Mouse (Mus musculus): ENCODE data around the gene Fez2. TPM values are rescaled to one million over a fixed set of nuclear protein-coding genes. Genes with fewer than 3 reads are reported as not detected.

Fez2 gene
- total RNA-seq, 2 experiments from 2014 or later, result 31.6 to 34.4 TPM

- DNase-seq (ENCODE audit: extremely low spot score in 1 of 2, low spot score in 1 of 2), result no peak
These were observed 8.1 kb downstream of the Fez2 start for GRCm38 (mm10) chr17:78409900-78410299.

GRCm38 (mm10) chr17:78408386-78408785 lies 9.6 kb downstream of the Fez2 start:
- DNase-seq (ENCODE audit: extremely low spot score in 1 of 2, low spot score in 1 of 2), result no peak

GRCm38 (mm10) chr17:78407581-78407980 lies 10.4 kb downstream of the Fez2 start:
- no peak for DNase-seq (ENCODE audit: extremely low spot score in 1 of 2, low spot score in 1 of 2)

- DNase-seq (ENCODE audit: extremely low spot score in 1 of 2, low spot score in 1 of 2), result no peak
These were observed 11.1 kb downstream of the Fez2 start for GRCm38 (mm10) chr17:78406854-78407253.

- no peak for DNase-seq (ENCODE audit: extremely low spot score in 1 of 2, low spot score in 1 of 2)
These were observed 12.6 kb downstream of the Fez2 start for GRCm38 (mm10) chr17:78405336-78405735.

GRCm38 (mm10) chr17:78403804-78404203 lies 14.1 kb downstream of the Fez2 start:
- DNase-seq (ENCODE audit: extremely low spot score in 1 of 2, low spot score in 1 of 2), result no peak

- no peak for DNase-seq (ENCODE audit: extremely low spot score in 1 of 2, low spot score in 1 of 2)
These were observed 14.7 kb downstream of the Fez2 start for GRCm38 (mm10) chr17:78403229-78403628.

- DNase-seq (ENCODE audit: extremely low spot score in 1 of 2, low spot score in 1 of 2), result no peak
These were observed 15.8 kb downstream of the Fez2 start for GRCm38 (mm10) chr17:78402174-78402573.

GRCm38 (mm10) chr17:78401713-78402112 lies 16.2 kb downstream of the Fez2 start:
- DNase-seq (ENCODE audit: extremely low spot score in 1 of 2, low spot score in 1 of 2), result no peak

- no peak for DNase-seq (ENCODE audit: extremely low spot score in 1 of 2, low spot score in 1 of 2)
These were observed 16.6 kb downstream of the Fez2 start for GRCm38 (mm10) chr17:78401311-78401710.

- DNase-seq (ENCODE audit: extremely low spot score in 1 of 2, low spot score in 1 of 2), result no peak
These were observed 17.7 kb downstream of the Fez2 start for GRCm38 (mm10) chr17:78400130-78400840.

- no peak for DNase-seq (ENCODE audit: extremely low spot score in 1 of 2, low spot score in 1 of 2)
These were observed 25.4 kb downstream of the Fez2 start for GRCm38 (mm10) chr17:78392401-78393087.

- DNase-seq (ENCODE audit: extremely low spot score in 1 of 2, low spot score in 1 of 2), result no peak
These were observed 28.4 kb downstream of the Fez2 start for GRCm38 (mm10) chr17:78389573-78389972.

GRCm38 (mm10) chr17:78388101-78388847 lies 29.7 kb downstream of the Fez2 start:
- no peak for DNase-seq (ENCODE audit: extremely low spot score in 1 of 2, low spot score in 1 of 2)

- no peak for DNase-seq (ENCODE audit: extremely low spot score in 1 of 2, low spot score in 1 of 2)
These were observed 30.3 kb downstream of the Fez2 start for GRCm38 (mm10) chr17:78387665-78388064.

- DNase-seq (ENCODE audit: extremely low spot score in 1 of 2, low spot score in 1 of 2), result no peak
These were observed 35.6 kb downstream of the Fez2 start for GRCm38 (mm10) chr17:78382321-78382720.

- DNase-seq (ENCODE audit: extremely low spot score in 1 of 2, low spot score in 1 of 2), result no peak
These were observed 38.2 kb downstream of the Fez2 start for GRCm38 (mm10) chr17:78379730-78380245.

GRCm38 (mm10) chr17:78379079-78379729 lies 38.7 kb downstream of the Fez2 start:
- DNase-seq (ENCODE audit: extremely low spot score in 1 of 2, low spot score in 1 of 2), result no peak

GRCm38 (mm10) chr17:78376587-78376986 lies 41.4 kb downstream of the Fez2 start:
- no peak for DNase-seq (ENCODE audit: extremely low spot score in 1 of 2, low spot score in 1 of 2)

GRCm38 (mm10) chr17:78374756-78375155 lies 43.2 kb downstream of the Fez2 start:
- DNase-seq (ENCODE audit: extremely low spot score in 1 of 2, low spot score in 1 of 2), result no peak

- no peak for DNase-seq (ENCODE audit: extremely low spot score in 1 of 2, low spot score in 1 of 2)
These were observed 44.1 kb downstream of the Fez2 start for GRCm38 (mm10) chr17:78373849-78374248.

Measured in layer of hippocampus, postnatal 25 days (tissue).